Mouse (Mus musculus) intestine, embryonic 14.5 days (tissue): ENCODE results near the gene Mapkap1. TPM values are rescaled to one million over a fixed set of nuclear protein-coding genes. Genes with fewer than 3 reads are reported as not detected.

Experiments used
- ATAC-seq: fragments of 200-750 bp; cut with Nextera tagmentation; replicated peaks from 2 replicates; pipeline ENCODE4 v1.8.0; 2017; ENCODE audit warnings: low read depth, moderate number of reproducible peaks, moderate TSS enrichment, moderate library complexity; ENCODE audit not compliant: low FRiP score, low TSS enrichment
- DNase-seq: peaks from one replicate; pipeline ENCODE4 v3.0.0-alpha.2; 2018; ENCODE audit warnings: low spot score
- H3K27ac ChIP-seq: fragments of 300-500 bp; sonication (generic); 2 replicates; pipeline ENCODE4 v1.5.1; 2014; ENCODE audit warnings: low read depth, mild to moderate bottlenecking, control low read depth
- H3K27me3 ChIP-seq: fragments of 300-500 bp; sonication (generic); replicated peaks from 2 replicates; pipeline ENCODE4 v1.6.1; 2014; ENCODE audit warnings: low read length, control low read depth; ENCODE audit not compliant: control insufficient read depth, insufficient read depth
- H3K36me3 ChIP-seq: fragments of 300-500 bp; sonication (generic); 2 replicates; pipeline ENCODE4 v1.6.1; 2014; ENCODE audit warnings: low read length, control low read depth; ENCODE audit not compliant: control insufficient read depth, insufficient read depth
- H3K4me1 ChIP-seq: fragments of 300-500 bp; sonication (generic); replicated peaks from 2 replicates; pipeline ENCODE4 v1.6.1; 2014; ENCODE audit warnings: low read length, control low read depth, mixed read lengths; ENCODE audit not compliant: control insufficient read depth, insufficient read depth
- H3K4me2 ChIP-seq: fragments of 300-500 bp; sonication (generic); 2 replicates; pipeline ENCODE4 v1.6.1; 2014; ENCODE audit warnings: low read length
- H3K4me3 ChIP-seq: fragments of 300-500 bp; sonication (generic); 2 replicates; pipeline ENCODE4 v1.5.1; 2014; ENCODE audit warnings: low read depth, low read length, control low read depth, mixed read lengths
- H3K9ac ChIP-seq: fragments of 300-500 bp; sonication (generic); 2 replicates; pipeline ENCODE4 v1.6.1; 2014; ENCODE audit warnings: mild to moderate bottlenecking, low read length
- H3K9me3 ChIP-seq: fragments of 300-500 bp; sonication (generic); 2 replicates; pipeline ENCODE4 v1.6.1; 2016; ENCODE audit warnings: low read length, control low read depth; ENCODE audit not compliant: control insufficient read depth
- WGBS: fragments of 180-500 bp; shearing (Covaris S2); extraction: QIAGEN DNeasy Blood & Tissue Kit; methylation state at CpG from one replicate; pipeline ENCODE4 v1.1.7; 2014; 5-methylcytosine and 5-hydroxymethylcytosine counted together
- polyA plus RNA-seq: library from polyadenylated mRNA; unstranded; fragments of >200 nt; fragmentation: Nextera tagmentation; extraction: Ambion mirVana; gene quantifications from 2 replicates; pipeline ENCODE4 v1.2.1, GENCODE M21; 2014

Mapkap1 gene
- polyA plus RNA-seq, 1 experiment from 2014 or later: 89.3 TPM

DNA sequence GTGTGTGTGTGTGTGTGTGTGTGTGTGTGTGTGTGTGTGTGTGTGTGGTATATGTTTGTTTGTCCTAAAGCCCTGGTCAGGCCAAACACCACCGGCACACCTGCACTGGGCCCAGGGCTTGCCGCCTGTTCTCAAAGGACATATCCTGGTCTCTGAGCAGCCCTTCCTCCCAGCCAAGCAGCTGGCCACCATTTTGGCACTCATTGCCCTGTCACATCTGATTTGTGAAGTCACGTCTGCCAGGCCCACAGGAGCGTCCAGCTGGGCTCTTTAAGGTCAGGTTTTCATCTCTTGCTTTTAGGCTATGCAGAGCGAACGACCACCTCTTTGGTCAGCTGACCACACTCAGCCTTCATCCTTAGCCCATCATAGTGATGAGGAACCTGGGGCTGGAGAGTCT lies 223.9 kb downstream of the Mapkap1 start:
- no peaks in the 10 kb centered on the region for H3K36me3 ChIP-seq
- no peak overlapping the region for H3K4me2 ChIP-seq
- no peak overlapping the region for H3K4me3 ChIP-seq
- DNase-seq: no peak
- H3K9me3 ChIP-seq: no peaks in the 10 kb centered on the region
- peaks cover 27% of the 10 kb centered on the region for H3K4me1 ChIP-seq
- H3K27me3 ChIP-seq: no peaks in the 10 kb centered on the region
- no peak overlapping the region for H3K9ac ChIP-seq
- H3K27ac ChIP-seq: no peak overlapping the region
- no peak for ATAC-seq
- 90% methylated on average over 6 of the region's 6 CpGs for WGBS

- Histone ChIP-seq H3K4me1 (peaks cover 25% of the 10 kb centered on the region), H3K27ac (no peak overlapping the region), H3K4me2 (no peak overlapping the region), H3K4me3 (no peak overlapping the region), H3K9me3 (no peaks in the 10 kb centered on the region), H3K27me3 (no peaks in the 10 kb centered on the region), H3K36me3 (no peaks in the 10 kb centered on the region), H3K9ac (no peak overlapping the region)
- ATAC-seq (no peak), DNase-seq (no peak)
- WGBS: 66% methylated on average over 12 of the region's 12 CpGs
These were observed 225.5 kb downstream of the Mapkap1 start for GRCm38 (mm10) chr2:34632051-34632450.

- Histone ChIP-seq H3K4me2 (no peak overlapping the region), H3K4me1 (no peaks in the 10 kb centered on the region), H3K4me3 (no peak overlapping the region), H3K27ac (no peak overlapping the region), H3K36me3 (no peaks in the 10 kb centered on the region), H3K27me3 (no peaks in the 10 kb centered on the region), H3K9ac (no peak overlapping the region), H3K9me3 (no peaks in the 10 kb centered on the region)
- ATAC-seq (no peak), DNase-seq (no peak)
- WGBS: 80% methylated on average over 14 of the region's 14 CpGs
These were observed 228.9 kb downstream of the Mapkap1 start for GRCm38 (mm10) chr2:34635249-34636165.

DNA sequence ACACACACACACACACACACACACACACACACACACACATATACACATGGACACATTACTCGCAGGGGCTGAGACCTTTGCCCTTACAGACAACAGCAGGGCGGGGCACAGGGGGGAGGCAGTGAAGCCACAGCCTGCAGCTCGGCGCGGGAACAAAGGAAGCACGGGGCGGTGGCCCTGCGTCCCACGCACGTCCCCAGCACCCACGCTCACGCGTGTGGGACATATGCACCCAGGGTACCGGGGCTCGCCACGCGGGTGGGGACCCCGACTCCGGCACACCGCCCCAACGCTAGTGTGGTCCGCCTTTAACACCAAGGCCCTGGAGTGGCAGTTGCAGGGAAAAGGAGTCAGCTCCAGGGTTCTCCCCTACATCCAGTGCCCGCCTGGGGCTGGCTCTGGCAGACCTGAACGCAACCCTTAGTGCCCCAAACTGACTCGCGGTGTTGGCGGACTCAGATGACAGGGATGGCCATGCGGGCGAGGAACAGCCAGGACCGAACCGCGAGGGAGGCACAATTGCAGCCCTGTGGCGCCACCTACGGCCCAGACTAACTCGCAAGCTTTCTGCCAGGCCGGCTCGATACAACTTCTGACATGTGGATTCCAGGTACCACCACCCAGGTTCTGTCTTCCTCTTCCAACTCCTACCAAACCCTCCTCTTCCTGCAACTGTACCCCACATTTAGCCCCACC lies 232.5 kb downstream of the Mapkap1 start:
- WGBS: 16% methylated on average over 37 of the region's 37 CpGs

DNA sequence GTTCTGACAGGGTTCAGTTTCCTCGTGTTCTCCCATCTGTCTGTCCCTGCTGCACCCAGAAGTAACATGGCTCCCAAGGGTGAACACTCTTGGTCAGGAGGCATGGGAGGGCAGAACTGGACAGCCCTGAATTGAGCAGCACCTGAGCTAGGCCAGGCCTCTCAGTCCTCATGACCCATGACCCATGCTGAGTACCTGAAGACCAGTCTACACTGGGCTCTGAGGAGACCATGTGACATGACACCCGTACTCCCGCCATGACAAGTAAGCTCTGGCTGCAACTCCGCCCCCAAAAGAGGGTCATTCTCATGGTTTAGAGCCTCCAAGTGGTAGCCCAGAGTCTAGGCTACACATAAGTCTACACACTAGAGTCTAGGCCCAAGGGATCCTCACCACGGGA lies 233.2 kb downstream of the Mapkap1 start:
- Histone ChIP-seq H3K9me3 (no peaks in the 10 kb centered on the region), H3K27ac (no peak overlapping the region), H3K36me3 (no peaks in the 10 kb centered on the region), H3K4me1 (no peaks in the 10 kb centered on the region), H3K9ac (no peak overlapping the region), H3K4me2 (no peak overlapping the region), H3K27me3 (no peaks in the 10 kb centered on the region), H3K4me3 (no peak overlapping the region)
- ATAC-seq (peak; percentile 52; the same call in 1 of the 2 replicates), DNase-seq (no peak)
- 57% methylated on average over 5 of the region's 5 CpGs for WGBS

More for the DNA sequence above, 232.5 kb downstream of the Mapkap1 start:
- Histone ChIP-seq H3K27ac (no peak overlapping the region), H3K9me3 (no peaks in the 10 kb centered on the region), H3K4me1 (no peaks in the 10 kb centered on the region), H3K4me3 (peak overlapping the region; percentile 18), H3K27me3 (no peaks in the 10 kb centered on the region), H3K9ac (peak overlapping the region; percentile 34; the same call in 1 of the 2 replicates), H3K4me2 (peak overlapping the region; percentile 54), H3K36me3 (no peaks in the 10 kb centered on the region)
- ATAC-seq: peak; percentile 77
- DNase-seq: peak; percentile 91

GRCm38 (mm10) chr2:34642351-34642750 lies 235.8 kb downstream of the Mapkap1 start:
- H3K36me3 ChIP-seq: no peaks in the 10 kb centered on the region
- no peaks in the 10 kb centered on the region for H3K27me3 ChIP-seq
- H3K4me2 ChIP-seq: no peak overlapping the region
- H3K27ac ChIP-seq: no peak overlapping the region
- ATAC-seq (no peak), DNase-seq (peak; percentile 69)
- no peak overlapping the region for H3K4me3 ChIP-seq
- H3K4me1 ChIP-seq: peaks cover 6% of the 10 kb centered on the region
- whole genome bisulfite sequencing: 35% methylated on average over 2 of the region's 2 CpGs
- no peaks in the 10 kb centered on the region for H3K9me3 ChIP-seq
- no peak overlapping the region for H3K9ac ChIP-seq

DNA sequence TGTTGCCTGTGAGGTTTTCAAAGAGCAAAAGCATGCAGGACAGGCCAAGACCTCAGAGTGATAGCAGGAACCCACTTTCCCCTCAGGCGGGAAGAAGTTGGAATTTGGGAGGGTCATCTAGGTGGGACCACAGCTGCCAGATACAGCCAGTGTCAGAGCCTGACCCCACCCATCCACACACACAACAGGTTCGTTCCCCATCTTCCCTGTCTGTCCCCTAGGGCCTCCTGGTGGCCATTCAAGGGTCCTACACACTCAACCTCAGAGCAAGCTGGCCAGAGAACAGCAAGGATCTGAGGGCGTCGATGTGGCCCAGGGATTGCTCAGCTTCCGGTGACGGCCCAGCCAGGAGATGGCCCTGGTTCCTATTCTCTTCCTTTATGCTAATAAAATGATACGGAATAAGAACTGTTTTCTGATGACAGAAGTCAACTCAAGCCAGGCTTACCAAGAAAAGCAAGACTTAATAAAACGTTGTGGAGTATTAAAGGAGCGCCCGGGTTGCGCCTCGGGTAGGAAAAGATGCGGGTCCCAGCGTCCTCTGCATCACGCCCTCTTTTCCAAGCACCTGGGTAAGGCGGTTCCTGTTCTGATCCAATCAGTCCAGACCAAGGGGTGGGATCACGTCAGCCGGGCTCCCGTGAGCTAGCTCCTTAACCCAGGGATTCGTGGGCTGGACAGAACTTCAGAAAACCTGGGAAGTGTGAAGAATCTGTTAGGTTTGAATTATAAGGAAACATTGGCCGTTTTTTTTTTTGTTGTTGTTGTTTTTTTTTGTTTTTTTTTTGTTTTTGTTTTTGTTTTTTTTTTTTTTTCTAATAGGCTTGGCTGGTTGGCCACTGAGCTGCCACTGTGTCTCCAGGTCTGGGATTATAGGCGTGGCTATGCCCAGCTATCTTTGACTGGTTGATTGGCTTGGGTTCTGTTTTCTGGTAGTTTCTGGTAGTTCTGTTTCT lies 238.3 kb downstream of the Mapkap1 start:
- Histone ChIP-seq H3K27me3 (no peaks in the 10 kb centered on the region), H3K4me1 (peaks cover 6% of the 10 kb centered on the region), H3K9me3 (no peaks in the 10 kb centered on the region), H3K27ac (no peak overlapping the region), H3K4me2 (no peak overlapping the region), H3K9ac (no peak overlapping the region), H3K36me3 (no peaks in the 10 kb centered on the region), H3K4me3 (no peak overlapping the region)
- WGBS: 48% methylated on average over 22 of the region's 22 CpGs
- no peak for DNase-seq
- ATAC-seq: no peak
